Mouse (Mus musculus) inflammation-experienced regulatory T-cells, adult 6 months (primary cell): Measurements from ENCODE around the gene Caprin1. TPM values are rescaled to one million over a fixed set of nuclear protein-coding genes. Genes with fewer than 3 reads are reported as not detected.
A peak's percentile ranks its signal among the peaks of the same experiment; 100 is the strongest.

ENCODE experiments used
- ATAC-seq: one replicate; pipeline ENCODE4 v1.8.0; 2017
- polyA plus RNA-seq, 3 experiments: library from polyadenylated mRNA; unstranded; fragments of 100-300 nt; shearing (Covaris generic); gene quantifications; one replicate each; pipeline ENCODE4 v1.2.1; 2017

The Caprin1 gene
- polyA plus RNA-seq, 3 experiments from 2014 or later = 79.8 to 102 (median 98.3) TPM

- peak; percentile 36 for ATAC-seq
These were observed 1.1 kb downstream of the Caprin1 start for GRCm38 (mm10) chr2:103796211-103796860.

GRCm38 (mm10) chr2:103795843-103796210, 1.6 kb downstream of the Caprin1 start:
- peak; percentile 71 for ATAC-seq

GRCm38 (mm10) chr2:103792009-103792408, 5.4 kb downstream of the Caprin1 start:
- no peak for ATAC-seq

GRCm38 (mm10) chr2:103785735-103786134, 11.7 kb downstream of the Caprin1 start:
- no peak for ATAC-seq

GRCm38 (mm10) chr2:103784621-103785020, 12.8 kb downstream of the Caprin1 start:
- ATAC-seq = peak; percentile 48

- ATAC-seq = no peak
These were observed 35.0 kb downstream of the Caprin1 start for GRCm38 (mm10) chr2:103762492-103762891.

- no peak for ATAC-seq
These were observed 35.5 kb downstream of the Caprin1 start for GRCm38 (mm10) chr2:103761993-103762392.

GRCm38 (mm10) chr2:103760906-103761716, 36.3 kb downstream of the Caprin1 start, which contains the start of gene Nat10:
Gene Nat10, minus strand, starts transcription at chr2:103761270.
- ATAC-seq = peak; percentile 95

- ATAC-seq = no peak
These were observed 37.0 kb downstream of the Caprin1 start for GRCm38 (mm10) chr2:103760421-103760820.

- ATAC-seq = no peak
These were observed 41.9 kb downstream of the Caprin1 start for GRCm38 (mm10) chr2:103755458-103756085.

- ATAC-seq = peak; percentile 65
These were observed 42.8 kb downstream of the Caprin1 start for GRCm38 (mm10) chr2:103754614-103755013.

- no peak for ATAC-seq
These were observed 45.7 kb downstream of the Caprin1 start for GRCm38 (mm10) chr2:103751771-103752170.

- ATAC-seq = no peak
These were observed 48.4 kb downstream of the Caprin1 start for GRCm38 (mm10) chr2:103749091-103749490.

- no peak for ATAC-seq
These were observed 49.6 kb downstream of the Caprin1 start for GRCm38 (mm10) chr2:103747891-103748290.

GRCm38 (mm10) chr2:103746761-103747160, 50.7 kb downstream of the Caprin1 start:
- ATAC-seq = no peak

- ATAC-seq = no peak
These were observed 51.4 kb downstream of the Caprin1 start for GRCm38 (mm10) chr2:103746096-103746495.

- no peak for ATAC-seq
These were observed 52.0 kb downstream of the Caprin1 start for GRCm38 (mm10) chr2:103745481-103745880.

GRCm38 (mm10) chr2:103743988-103744387, 53.5 kb downstream of the Caprin1 start:
- peak; percentile 86 for ATAC-seq

GRCm38 (mm10) chr2:103743536-103743935, 53.9 kb downstream of the Caprin1 start:
- peak; percentile 25 for ATAC-seq

GRCm38 (mm10) chr2:103742821-103743220, 54.6 kb downstream of the Caprin1 start:
- no peak for ATAC-seq

GRCm38 (mm10) chr2:103731423-103731822, 66.0 kb downstream of the Caprin1 start:
- no peak for ATAC-seq

- no peak for ATAC-seq
These were observed 66.5 kb downstream of the Caprin1 start for GRCm38 (mm10) chr2:103730999-103731398.

- ATAC-seq = no peak
These were observed 69.4 kb downstream of the Caprin1 start for GRCm38 (mm10) chr2:103728027-103728540.
